Mouse (Mus musculus): ENCODE data around the gene 4933407L21Rik. TPM values are rescaled to one million over a fixed set of nuclear protein-coding genes. Genes with fewer than 3 reads are reported as not detected.

Gene 4933407L21Rik
- polyA plus RNA-seq, 1 experiment, result not detected

DNA sequence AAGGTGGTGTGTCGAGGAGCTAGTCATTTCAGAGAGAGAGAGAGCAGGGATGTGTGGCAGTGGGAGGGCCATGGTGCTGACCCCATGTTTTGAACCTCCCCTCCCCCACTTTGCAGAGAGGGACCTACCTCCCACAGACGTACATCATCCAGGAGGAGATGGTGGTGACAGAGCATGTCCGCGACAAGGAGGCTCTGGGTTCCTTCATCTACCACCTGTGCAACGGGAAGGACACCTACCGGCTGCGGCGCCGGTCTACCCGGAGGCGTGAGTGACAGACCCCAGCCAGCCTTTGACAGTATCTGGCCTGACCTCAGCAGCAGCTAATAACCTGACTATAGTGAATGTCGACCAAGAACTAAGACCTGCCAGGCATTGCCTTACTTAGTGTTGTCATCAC is 21.4 kb upstream of the 4933407L21Rik start:
- Histone ChIP-seq H3K27ac (ENCODE audit: control insufficient read depth, insufficient read depth, low read depth, low read length, poor library complexity) (no peak overlapping the region), H3K4me1 (ENCODE audit: control insufficient read depth, insufficient read depth, low read length) (no peaks in the 10 kb centered on the region), H3K4me3 (replicated peaks; ENCODE audit: control insufficient read depth, low read depth, low read length) (no peak overlapping the region)
- TF ChIP-seq CTCF (IDR thresholded peaks at IDR 0.05; ENCODE audit: control insufficient read depth, insufficient read depth, low read length) (no peak), POLR2A (IDR thresholded peaks at IDR 0.05; ENCODE audit: borderline replicate concordance, control insufficient read depth, low read depth, low read length) (no peak)
- WGBS, result 94% methylated on average over 12 of the region's 12 CpGs

DNA sequence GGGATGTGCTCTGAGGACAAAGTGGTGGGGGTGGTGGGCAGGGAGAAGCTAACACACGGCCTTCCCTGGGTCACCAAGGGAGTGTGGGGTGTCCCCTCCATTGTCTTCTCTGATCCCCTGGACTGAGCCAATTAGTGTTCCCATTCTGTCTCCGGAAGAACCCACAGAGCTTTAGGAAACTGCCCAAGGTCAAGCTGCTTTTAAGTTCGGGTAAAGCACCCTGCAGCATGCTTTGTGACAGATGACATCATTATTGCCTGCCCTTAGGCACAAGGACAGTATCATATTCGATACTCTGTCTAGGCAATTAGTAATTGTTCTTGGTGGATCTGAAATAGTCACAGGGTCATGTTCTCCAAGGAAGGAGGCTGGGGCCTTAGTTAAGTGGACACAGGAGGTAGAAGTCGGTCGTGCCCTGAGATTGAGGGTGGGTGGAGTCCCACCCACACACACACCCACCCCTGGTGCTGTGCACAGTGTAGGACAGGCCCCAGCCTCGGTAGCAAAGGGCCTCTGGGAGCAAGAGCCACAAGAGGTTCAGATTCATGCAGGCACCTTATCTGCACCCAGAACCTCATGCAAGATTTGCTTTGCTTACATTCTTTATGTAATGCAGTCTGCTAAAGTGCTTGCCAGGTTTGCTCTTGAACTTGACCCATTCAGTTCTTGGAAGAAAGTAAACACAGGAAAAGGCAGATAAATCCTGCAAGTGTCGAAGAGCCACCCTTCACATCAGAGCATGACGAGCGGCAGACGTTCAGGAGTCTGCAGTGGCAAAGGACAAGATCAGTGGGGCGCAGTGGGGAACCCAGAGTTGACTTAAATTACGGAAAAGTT is 19.3 kb upstream of the 4933407L21Rik start:
- no peaks in the 10 kb centered on the region for H3K4me1 ChIP-seq (ENCODE audit: control insufficient read depth, insufficient read depth, low read length)
- no peak for TF ChIP-seq POLR2A (IDR thresholded peaks at IDR 0.05; ENCODE audit: borderline replicate concordance, control insufficient read depth, low read depth, low read length)
- no peak for TF ChIP-seq CTCF (IDR thresholded peaks at IDR 0.05; ENCODE audit: control insufficient read depth, insufficient read depth, low read length)
- 76% methylated on average over 13 of the region's 13 CpGs for WGBS
- H3K27ac ChIP-seq (ENCODE audit: control insufficient read depth, insufficient read depth, low read depth, low read length, poor library complexity), result no peak overlapping the region
- no peak overlapping the region for H3K4me3 ChIP-seq (replicated peaks; ENCODE audit: control insufficient read depth, low read depth, low read length)

DNA sequence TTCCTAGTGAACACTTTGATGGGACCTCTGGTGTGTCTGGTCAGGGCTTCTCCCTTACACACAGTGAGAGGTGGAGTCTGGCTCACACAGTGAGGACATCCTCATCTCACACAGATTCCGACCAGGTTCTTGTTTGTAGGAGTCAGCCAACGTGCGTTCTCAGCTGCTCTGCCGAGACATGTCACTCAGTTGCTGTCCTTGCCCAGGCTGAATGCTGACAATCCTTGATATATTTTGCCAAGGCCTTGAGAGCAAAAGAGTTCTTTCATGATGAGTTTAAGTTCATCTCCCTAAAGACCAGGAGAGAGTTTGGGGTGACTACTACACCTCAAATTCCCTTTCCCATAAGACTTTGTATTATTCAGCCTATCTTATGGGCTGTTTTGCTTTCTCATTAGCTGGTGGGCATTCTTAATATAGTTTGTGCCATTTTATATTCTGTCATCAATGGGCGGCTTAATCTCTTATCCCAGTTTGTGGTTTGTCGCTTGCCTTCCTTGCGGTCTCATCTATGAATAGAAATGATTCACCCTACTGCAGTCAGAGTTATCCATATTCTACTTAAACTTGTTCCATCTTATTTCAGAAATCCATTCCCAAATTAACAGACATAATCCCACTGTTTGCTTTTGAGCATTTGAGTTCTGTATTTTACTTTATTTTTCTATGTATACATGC is 15.1 kb upstream of the 4933407L21Rik start:
- Histone ChIP-seq H3K4me1 (ENCODE audit: control insufficient read depth, insufficient read depth, low read length) (no peaks in the 10 kb centered on the region), H3K27ac (ENCODE audit: control insufficient read depth, insufficient read depth, low read depth, low read length, poor library complexity) (no peak overlapping the region), H3K4me3 (replicated peaks; ENCODE audit: control insufficient read depth, low read depth, low read length) (no peak overlapping the region)
- WGBS, result 78% methylated on average over 7 of the region's 7 CpGs
- TF ChIP-seq CTCF (IDR thresholded peaks at IDR 0.05; ENCODE audit: control insufficient read depth, insufficient read depth, low read length), result no peak
- TF ChIP-seq POLR2A (IDR thresholded peaks at IDR 0.05; ENCODE audit: borderline replicate concordance, control insufficient read depth, low read depth, low read length), result no peak

DNA sequence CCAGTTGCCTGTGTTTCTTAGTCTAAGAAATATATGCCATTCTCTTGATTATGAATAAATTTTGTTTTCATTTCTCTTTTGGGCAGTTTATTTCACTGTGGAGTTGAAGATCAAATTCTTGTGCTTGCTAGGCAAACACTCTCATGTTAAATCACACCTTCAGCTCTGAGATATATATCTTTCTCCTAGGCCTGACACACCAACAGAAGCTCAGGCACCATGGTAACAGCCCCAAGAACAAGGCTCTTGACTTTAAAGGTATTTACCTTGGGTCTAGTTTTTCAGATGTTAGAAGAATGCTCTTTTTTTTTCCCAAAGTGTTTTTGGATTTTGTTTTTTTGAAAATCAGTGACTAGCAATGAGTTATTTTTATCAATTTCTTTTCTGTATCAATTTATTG is 12.4 kb upstream of the 4933407L21Rik start:
- Histone ChIP-seq H3K4me3 (replicated peaks; ENCODE audit: control insufficient read depth, low read depth, low read length) (no peak overlapping the region), H3K27ac (ENCODE audit: control insufficient read depth, insufficient read depth, low read depth, low read length, poor library complexity) (no peak overlapping the region), H3K4me1 (ENCODE audit: control insufficient read depth, insufficient read depth, low read length) (no peaks in the 10 kb centered on the region)
- TF ChIP-seq CTCF (IDR thresholded peaks at IDR 0.05; ENCODE audit: control insufficient read depth, insufficient read depth, low read length) (no peak), POLR2A (IDR thresholded peaks at IDR 0.05; ENCODE audit: borderline replicate concordance, control insufficient read depth, low read depth, low read length) (no peak)

DNA sequence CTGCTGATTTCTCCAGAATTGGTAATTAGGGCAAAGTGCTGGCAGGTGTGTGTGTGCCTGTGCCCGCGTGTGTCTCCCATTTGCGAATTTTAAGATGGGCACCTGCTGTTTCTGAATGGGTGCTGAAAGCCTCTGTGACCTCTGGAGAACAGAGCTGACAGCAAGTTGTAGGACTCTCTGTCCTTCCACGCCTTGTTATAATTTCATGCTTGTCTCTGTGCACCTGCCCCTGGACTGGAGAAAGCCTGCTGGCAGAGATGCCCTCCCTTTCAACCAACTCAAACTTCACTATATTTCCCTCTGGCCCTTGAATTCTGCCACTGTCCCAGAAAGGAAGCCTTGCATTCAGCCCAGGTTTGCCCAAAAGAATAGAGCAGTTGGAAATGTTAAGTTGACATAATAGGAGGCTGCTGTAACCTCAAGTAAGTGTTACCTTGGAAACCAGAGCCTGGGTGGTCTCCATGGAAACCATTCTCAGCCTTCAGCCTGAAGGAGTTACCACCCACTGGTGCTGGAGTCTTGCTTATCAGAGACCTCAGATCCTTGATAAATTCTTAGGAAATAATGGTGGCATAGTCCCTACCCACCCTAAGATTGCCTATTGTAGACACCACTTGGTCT is 11.3 kb upstream of the 4933407L21Rik start:
- no peaks in the 10 kb centered on the region for H3K4me1 ChIP-seq (ENCODE audit: control insufficient read depth, insufficient read depth, low read length)
- no peak overlapping the region for H3K4me3 ChIP-seq (replicated peaks; ENCODE audit: control insufficient read depth, low read depth, low read length)
- no peak for TF ChIP-seq POLR2A (IDR thresholded peaks at IDR 0.05; ENCODE audit: borderline replicate concordance, control insufficient read depth, low read depth, low read length)
- no peak for TF ChIP-seq CTCF (IDR thresholded peaks at IDR 0.05; ENCODE audit: control insufficient read depth, insufficient read depth, low read length)
- no peak overlapping the region for H3K27ac ChIP-seq (ENCODE audit: control insufficient read depth, insufficient read depth, low read depth, low read length, poor library complexity)
- WGBS, result 81% methylated on average over 4 of the region's 4 CpGs

DNA sequence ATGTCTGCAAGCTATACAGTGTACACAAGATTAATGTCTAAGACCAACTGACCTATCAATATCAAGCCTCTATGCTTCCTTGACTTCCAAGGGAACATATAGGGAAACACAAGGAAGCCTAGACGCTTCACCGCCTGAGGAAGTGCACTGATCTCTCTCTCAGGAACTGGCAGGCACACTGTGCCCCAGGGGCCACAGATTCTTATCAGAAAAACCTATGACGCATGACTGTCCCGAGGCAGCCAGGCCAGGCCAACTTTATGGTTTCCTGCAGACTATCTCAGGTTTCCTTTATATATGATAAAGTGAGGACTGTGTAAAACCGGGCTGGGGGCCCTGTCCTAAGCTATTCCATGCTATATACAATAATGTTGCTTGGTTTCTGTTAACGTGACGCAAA is 8.7 kb upstream of the 4933407L21Rik start:
- WGBS, result 25% methylated on average over 7 of the region's 7 CpGs
- Histone ChIP-seq H3K4me1 (ENCODE audit: control insufficient read depth, insufficient read depth, low read length) (no peaks in the 10 kb centered on the region), H3K27ac (ENCODE audit: control insufficient read depth, insufficient read depth, low read depth, low read length, poor library complexity) (no peak overlapping the region), H3K4me3 (replicated peaks; ENCODE audit: control insufficient read depth, low read depth, low read length) (no peak overlapping the region)
- no peak for TF ChIP-seq CTCF (IDR thresholded peaks at IDR 0.05; ENCODE audit: control insufficient read depth, insufficient read depth, low read length)
- TF ChIP-seq POLR2A (IDR thresholded peaks at IDR 0.05; ENCODE audit: borderline replicate concordance, control insufficient read depth, low read depth, low read length), result no peak

DNA sequence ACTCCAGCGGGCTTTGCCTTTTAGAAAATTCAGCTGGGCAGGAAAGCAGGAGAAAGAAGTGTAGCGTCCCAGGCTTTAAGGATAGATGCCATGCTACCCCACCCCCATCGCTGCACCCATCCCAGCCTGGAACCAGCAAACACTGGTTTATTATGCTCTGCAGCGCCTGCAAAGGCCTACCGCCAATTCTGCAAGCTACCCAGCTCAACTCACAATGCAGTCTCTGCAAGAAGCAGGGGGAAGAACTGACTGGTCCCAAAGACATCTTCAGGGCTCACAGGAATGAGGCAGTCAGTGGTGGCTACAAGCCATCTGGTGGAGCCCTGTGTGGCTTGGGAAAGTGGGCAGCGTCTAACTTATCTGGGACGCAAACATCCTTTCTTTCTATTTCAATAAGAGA is 6.6 kb upstream of the 4933407L21Rik start:
- WGBS, result 85% methylated on average over 7 of the region's 7 CpGs
- Histone ChIP-seq H3K4me1 (ENCODE audit: control insufficient read depth, insufficient read depth, low read length) (no peaks in the 10 kb centered on the region), H3K27ac (ENCODE audit: control insufficient read depth, insufficient read depth, low read depth, low read length, poor library complexity) (no peak overlapping the region), H3K4me3 (replicated peaks; ENCODE audit: control insufficient read depth, low read depth, low read length) (no peak overlapping the region)
- TF ChIP-seq CTCF (IDR thresholded peaks at IDR 0.05; ENCODE audit: control insufficient read depth, insufficient read depth, low read length) (no peak), POLR2A (IDR thresholded peaks at IDR 0.05; ENCODE audit: borderline replicate concordance, control insufficient read depth, low read depth, low read length) (no peak)

DNA sequence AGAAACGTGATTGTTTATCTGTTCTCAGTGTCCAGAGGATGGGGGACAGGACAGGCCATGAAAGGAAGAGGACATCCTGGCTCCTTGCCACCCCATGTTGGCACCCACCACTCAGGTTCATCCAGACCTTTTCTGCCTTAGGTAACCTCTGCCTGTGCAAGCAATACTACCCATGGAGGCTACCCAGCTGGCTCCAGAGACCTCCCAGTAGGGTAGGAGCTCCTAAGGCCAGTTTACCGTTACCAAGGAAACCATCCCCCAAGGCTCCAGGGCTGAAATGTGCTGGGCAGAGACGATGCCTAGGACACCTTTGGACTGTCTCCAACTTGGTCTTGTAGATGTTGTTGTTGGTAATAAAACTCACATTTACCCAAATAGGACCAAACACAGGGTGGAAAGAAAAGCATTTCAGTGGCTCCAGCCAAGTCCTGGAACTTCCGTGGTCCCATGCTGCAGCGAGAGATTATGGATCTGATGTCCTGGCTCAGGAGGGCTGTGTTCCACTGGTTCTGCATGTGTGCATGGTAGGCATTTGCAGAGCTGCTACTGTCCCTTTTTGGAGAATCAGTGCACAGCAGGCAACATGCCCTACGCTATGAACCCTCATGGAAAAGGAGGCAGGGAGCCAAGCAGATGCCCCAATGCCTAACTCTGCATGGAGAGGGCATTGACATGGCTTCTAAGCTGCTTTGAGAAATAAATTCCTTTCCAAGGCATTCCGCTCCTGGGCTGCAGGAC is 6.0 kb upstream of the 4933407L21Rik start:
- H3K4me3 ChIP-seq (replicated peaks; ENCODE audit: control insufficient read depth, low read depth, low read length), result no peak overlapping the region
- TF ChIP-seq CTCF (IDR thresholded peaks at IDR 0.05; ENCODE audit: control insufficient read depth, insufficient read depth, low read length) (no peak), POLR2A (IDR thresholded peaks at IDR 0.05; ENCODE audit: borderline replicate concordance, control insufficient read depth, low read depth, low read length) (no peak)
- 83% methylated on average over 7 of the region's 7 CpGs for WGBS

More for the DNA sequence above, 6.0 kb upstream of the 4933407L21Rik start:
- H3K4me1 ChIP-seq (ENCODE audit: control insufficient read depth, insufficient read depth, low read length), result no peaks in the 10 kb centered on the region
- H3K27ac ChIP-seq (ENCODE audit: control insufficient read depth, insufficient read depth, low read depth, low read length, poor library complexity), result no peak overlapping the region

Data from bone marrow, adult 2 months (tissue).